Mouse (Mus musculus) C2C12 (cell line): Measurements from ENCODE around the gene Ammecr1.

ENCODE experiments used
- CEBPB ChIP-seq: IDR thresholded peaks from one replicate; pipeline ENCODE4 v1.6.1; 2011; ENCODE audit warnings: low read depth, mild to moderate bottlenecking, control low read depth, moderate library complexity
- CTCF ChIP-seq: IDR thresholded peaks from one replicate; pipeline ENCODE4 v1.5.1; 2011; ENCODE audit not compliant: control insufficient read depth, insufficient read depth, insufficient read length
- MAX ChIP-seq: IDR thresholded peaks from one replicate; pipeline ENCODE4 v1.6.1; 2011; ENCODE audit warnings: mild to moderate bottlenecking, control low read depth
- MYOD1 ChIP-seq: IDR thresholded peaks from one replicate; pipeline ENCODE4 v1.6.1; 2011; ENCODE audit warnings: low read depth; ENCODE audit not compliant: control insufficient read depth, insufficient read length
- MYOG ChIP-seq: IDR thresholded peaks from one replicate; pipeline ENCODE4 v1.6.1; 2011; ENCODE audit not compliant: control insufficient read depth, insufficient read length; ENCODE audit errors: extremely low read depth
- USF1 ChIP-seq: IDR thresholded peaks from one replicate; pipeline ENCODE4 v1.6.1; 2011; ENCODE audit warnings: low read depth, mild to moderate bottlenecking, control low read depth, moderate library complexity

DNA sequence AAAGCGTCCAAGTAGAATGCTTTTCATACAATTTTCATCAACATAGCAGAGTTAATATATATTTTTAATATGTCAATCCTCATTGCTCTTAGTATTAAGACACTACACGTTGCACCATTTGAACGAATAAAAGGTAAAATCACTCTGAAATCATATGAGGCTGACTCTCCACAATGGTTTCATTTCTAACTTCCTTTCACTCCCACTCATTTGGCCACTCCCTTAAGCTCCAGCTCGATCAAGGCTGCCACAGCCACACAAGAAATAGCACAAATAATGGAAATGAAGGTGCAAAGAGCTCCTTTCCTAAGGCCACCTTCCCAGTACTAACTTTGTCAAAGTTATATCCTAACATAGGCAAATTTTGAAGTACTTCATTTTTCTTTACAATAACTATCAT lies 38.1 kb downstream of the Ammecr1 start:
- TF ChIP-seq CTCF (no peak), CEBPB (no peak), USF1 (no peak), MAX (no peak), MYOG (no peak), MYOD1 (no peak)
